Mouse (Mus musculus): ENCODE measurements at regions not wholly inside any gene's neighbourhood (a gene's known extent, or its start where the extent isn't known, plus 50 kb on each side); places are given as distances from the start of the nearest gene placed in this dataset.

- DNase-seq (ENCODE audit: low spot score): peak; percentile 15
These were observed 118.5 kb upstream of the Gdnf start for GRCm38 (mm10) chr15:7692096-7692495.

- no peak for DNase-seq (ENCODE audit: low spot score)
These were observed 116.6 kb upstream of the Gdnf start for GRCm38 (mm10) chr15:7694037-7694436.

GRCm38 (mm10) chr15:7697724-7698123 lies 112.9 kb upstream of the Gdnf start:
- DNase-seq (ENCODE audit: low spot score): no peak

GRCm38 (mm10) chr15:7708836-7709235 lies 101.8 kb upstream of the Gdnf start:
- DNase-seq (ENCODE audit: low spot score): no peak

GRCm38 (mm10) chr15:7714641-7715040 lies 96.0 kb upstream of the Gdnf start:
- no peak for DNase-seq (ENCODE audit: low spot score)

GRCm38 (mm10) chr15:7716188-7716587 lies 94.5 kb upstream of the Gdnf start:
- no peak for DNase-seq (ENCODE audit: low spot score)

GRCm38 (mm10) chr15:7723202-7723721 lies 87.4 kb upstream of the Gdnf start:
- DNase-seq (ENCODE audit: low spot score): no peak

GRCm38 (mm10) chr15:7723770-7724169 lies 86.9 kb upstream of the Gdnf start:
- DNase-seq (ENCODE audit: low spot score): no peak

GRCm38 (mm10) chr15:7725505-7725904 lies 85.1 kb upstream of the Gdnf start:
- DNase-seq (ENCODE audit: low spot score): no peak

- no peak for DNase-seq (ENCODE audit: low spot score)
These were observed 63.1 kb upstream of the Gdnf start for GRCm38 (mm10) chr15:7747586-7747985.

GRCm38 (mm10) chr15:7750441-7750840 lies 60.2 kb upstream of the Gdnf start:
- DNase-seq (ENCODE audit: low spot score): no peak
